Mouse (Mus musculus) lung, embryonic 14.5 days (tissue): Measurements from ENCODE around the gene Gpr4. TPM values are rescaled to one million over a fixed set of nuclear protein-coding genes. Genes with fewer than 3 reads are reported as not detected.

Experiments
- ATAC-seq: fragments of 200-750 bp; cut with Nextera tagmentation; 2 replicates; pipeline ENCODE4 v1.8.0; 2017; ENCODE audit warnings: mild to moderate bottlenecking, moderate TSS enrichment, moderate library complexity; ENCODE audit not compliant: insufficient read depth
- DNase-seq: peaks from one replicate; pipeline ENCODE4 v3.0.0-alpha.2; 2015
- H3K27ac ChIP-seq: fragments of 300-500 bp; sonication (generic); 2 replicates; pipeline ENCODE4 v1.5.1; 2014; ENCODE audit warnings: low read depth, mild to moderate bottlenecking, moderate library complexity
- H3K27me3 ChIP-seq: fragments of 300-500 bp; sonication (generic); 2 replicates; pipeline ENCODE4 v1.6.1; 2014; ENCODE audit warnings: low read length, control low read depth; ENCODE audit not compliant: insufficient read depth
- H3K36me3 ChIP-seq: fragments of 300-500 bp; sonication (generic); 2 replicates; pipeline ENCODE4 v1.6.1; 2014; ENCODE audit warnings: control low read depth; ENCODE audit not compliant: insufficient read depth
- H3K4me1 ChIP-seq: fragments of 300-500 bp; sonication (generic); 2 replicates; pipeline ENCODE4 v1.6.1; 2014; ENCODE audit warnings: antibody characterized with exemption, control low read depth; ENCODE audit not compliant: insufficient read depth
- H3K4me2 ChIP-seq: fragments of 300-500 bp; sonication (generic); 2 replicates; pipeline ENCODE4 v1.6.1; 2014; ENCODE audit warnings: mild to moderate bottlenecking
- H3K4me3 ChIP-seq: fragments of 300-500 bp; sonication (generic); 2 replicates; pipeline ENCODE4 v1.5.1; 2014; ENCODE audit warnings: low read depth, low read length
- H3K9ac ChIP-seq: fragments of 300-500 bp; sonication (generic); 2 replicates; pipeline ENCODE4 v1.6.1; 2014
- H3K9me3 ChIP-seq: fragments of 300-500 bp; sonication (generic); 2 replicates; pipeline ENCODE4 v1.6.1; 2016; ENCODE audit warnings: low read depth, low read length, control low read depth
- CTCF ChIP-seq: IDR thresholded peaks from 2 replicates; pipeline ENCODE4 v1.5.1; 2016; ENCODE audit warnings: antibody characterized with exemption, low read depth
- WGBS: fragments of 180-500 bp; shearing (Covaris S2); extraction: QIAGEN DNeasy Blood & Tissue Kit; methylation state at CpG from one replicate; pipeline ENCODE4 v1.1.7; 2014; 5-methylcytosine and 5-hydroxymethylcytosine counted together
- polyA plus RNA-seq: library from polyadenylated mRNA; unstranded; fragments of >200 nt; fragmentation: Nextera tagmentation; extraction: Ambion mirVana; gene quantifications from 2 replicates; pipeline ENCODE4 v1.2.1, GENCODE M21; 2014

The Gpr4 gene
- polyA plus RNA-seq, 1 experiment from 2014 or later: 2.2 TPM

GRCm38 (mm10) chr7:19243858-19244257 lies 31.5 kb downstream of the Gpr4 start:
- no peak for TF ChIP-seq CTCF
- H3K27me3 ChIP-seq: no peaks in the 10 kb centered on the region
- H3K4me3 ChIP-seq: no peak overlapping the region
- DNase-seq (no peak), ATAC-seq (no peak)
- no peaks in the 10 kb centered on the region for H3K9me3 ChIP-seq
- no peak overlapping the region for H3K9ac ChIP-seq
- peaks cover 16% of the 10 kb centered on the region; the same call in 1 of the 2 replicates for H3K36me3 ChIP-seq
- 76% methylated on average over 5 of the region's 5 CpGs for WGBS
- H3K4me2 ChIP-seq: no peak overlapping the region
- H3K27ac ChIP-seq: no peak overlapping the region
- no peaks in the 10 kb centered on the region for H3K4me1 ChIP-seq

- H3K4me3 ChIP-seq: no peak overlapping the region
- TF ChIP-seq CTCF: no peak
- no peaks in the 10 kb centered on the region for H3K9me3 ChIP-seq
- peaks cover 16% of the 10 kb centered on the region; the same call in 1 of the 2 replicates for H3K36me3 ChIP-seq
- no peaks in the 10 kb centered on the region for H3K4me1 ChIP-seq
- no peak overlapping the region for H3K27ac ChIP-seq
- H3K27me3 ChIP-seq: no peaks in the 10 kb centered on the region
- 72% methylated on average over 3 of the region's 3 CpGs for WGBS
- no peak overlapping the region for H3K9ac ChIP-seq
- no peak for DNase-seq
- no peak overlapping the region for H3K4me2 ChIP-seq
- ATAC-seq: no peak
Observed at GRCm38 (mm10) chr7:19245083-19245482, 32.7 kb downstream of the Gpr4 start.

DNA sequence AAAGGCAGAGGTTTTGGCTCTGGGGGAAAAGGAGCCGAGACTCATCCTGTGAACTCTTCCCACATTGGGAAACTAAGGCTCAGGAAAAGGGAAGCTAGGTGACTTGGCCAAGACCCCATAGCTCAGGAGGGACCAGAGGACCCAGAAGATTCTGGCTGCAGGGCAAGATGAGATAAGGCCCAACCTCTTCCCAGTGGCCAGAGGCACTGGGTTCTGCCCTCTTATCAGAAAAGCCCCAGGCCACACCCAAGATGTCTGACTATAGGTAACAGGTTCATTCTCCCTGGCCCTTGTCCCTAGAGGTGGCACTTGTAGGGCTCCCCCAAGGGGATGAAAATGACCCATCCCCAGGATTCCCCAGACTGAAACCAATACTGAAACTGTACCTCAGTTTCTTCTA lies 34.5 kb downstream of the Gpr4 start:
- no peak for TF ChIP-seq CTCF
- Histone ChIP-seq H3K27ac (no peak overlapping the region), H3K9me3 (no peaks in the 10 kb centered on the region), H3K9ac (no peak overlapping the region), H3K4me1 (no peaks in the 10 kb centered on the region), H3K4me2 (no peak overlapping the region), H3K4me3 (no peak overlapping the region), H3K27me3 (no peaks in the 10 kb centered on the region), H3K36me3 (peaks cover 16% of the 10 kb centered on the region; the same call in 1 of the 2 replicates)
- ATAC-seq (no peak), DNase-seq (no peak)
- 90% methylated on average over 1 of the region's 1 CpGs for WGBS

DNA sequence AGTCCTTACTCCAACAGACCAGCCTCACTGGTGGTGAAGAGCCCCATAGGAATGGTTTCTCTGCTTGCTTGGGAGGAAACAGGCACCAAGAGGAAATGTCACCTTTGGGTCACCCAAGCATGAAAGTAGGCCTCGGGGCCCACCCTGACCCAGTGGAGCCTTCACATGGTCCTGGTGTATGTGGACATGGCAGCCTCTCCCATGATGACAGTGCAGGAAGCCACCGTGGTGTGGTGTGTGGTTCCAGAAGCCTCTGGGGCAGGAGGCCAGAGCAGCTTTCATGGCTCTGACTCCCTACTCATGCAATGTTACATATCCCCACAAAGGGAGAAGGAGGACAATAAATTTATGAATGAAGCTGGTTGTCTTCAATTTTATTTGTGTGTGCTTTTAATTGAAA lies 35.2 kb downstream of the Gpr4 start:
- Histone ChIP-seq H3K9me3 (no peaks in the 10 kb centered on the region), H3K36me3 (peaks cover 16% of the 10 kb centered on the region; the same call in 1 of the 2 replicates)
- ATAC-seq: no peak

DNA sequence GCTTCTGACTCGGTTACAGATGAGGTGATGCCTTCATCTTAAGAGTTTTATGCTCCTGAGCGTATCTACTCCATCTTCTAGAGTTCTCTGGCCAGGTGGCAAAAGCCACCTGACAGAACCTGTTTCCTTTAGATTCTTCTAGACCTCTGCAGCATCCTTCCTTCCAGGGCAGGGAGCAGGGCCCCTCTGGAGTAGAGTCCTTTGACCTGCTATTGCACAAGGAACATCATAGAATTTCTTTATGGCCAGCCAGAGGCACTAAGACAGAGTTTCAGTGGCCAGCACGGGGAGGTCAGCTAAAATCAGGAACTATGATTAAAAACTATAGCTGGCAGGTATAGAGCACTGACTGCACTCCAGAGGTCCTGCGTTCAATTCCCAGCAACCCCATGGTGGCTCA lies 39.7 kb downstream of the Gpr4 start:
- Histone ChIP-seq H3K4me1 (no peaks in the 10 kb centered on the region), H3K9ac (no peak overlapping the region), H3K9me3 (no peaks in the 10 kb centered on the region), H3K4me2 (no peak overlapping the region), H3K36me3 (peaks cover 24% of the 10 kb centered on the region), H3K27me3 (no peaks in the 10 kb centered on the region), H3K27ac (no peak overlapping the region), H3K4me3 (no peak overlapping the region)
- ATAC-seq (no peak), DNase-seq (no peak)
- 74% methylated on average over 4 of the region's 4 CpGs for WGBS
- TF ChIP-seq CTCF: no peak

More for the DNA sequence above, 35.2 kb downstream of the Gpr4 start:
- Histone ChIP-seq H3K4me3 (no peak overlapping the region), H3K9ac (no peak overlapping the region), H3K27ac (no peak overlapping the region), H3K27me3 (no peaks in the 10 kb centered on the region), H3K4me2 (no peak overlapping the region), H3K4me1 (no peaks in the 10 kb centered on the region)
- no peak for DNase-seq
- WGBS: 87% methylated on average over 2 of the region's 2 CpGs
- TF ChIP-seq CTCF: no peak

DNA sequence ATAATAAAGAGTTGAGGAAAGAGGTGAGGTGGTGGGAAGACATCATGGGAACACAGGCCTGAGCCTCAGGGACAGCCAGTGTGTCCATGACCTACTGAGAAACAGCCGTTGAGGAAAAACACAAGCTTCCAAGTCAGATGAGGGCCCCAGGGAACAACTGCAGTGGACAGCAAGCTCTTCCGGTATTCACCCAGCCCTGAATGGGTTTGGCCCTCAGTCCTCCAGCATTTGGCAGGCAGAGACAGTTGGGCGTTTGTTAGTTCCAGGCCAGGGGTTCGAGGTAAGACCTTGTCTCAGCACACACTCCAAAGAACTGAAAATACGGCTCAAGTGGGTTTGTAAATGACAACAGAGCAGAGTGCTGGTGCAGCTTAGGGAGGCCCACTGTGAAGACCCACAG lies 41.1 kb downstream of the Gpr4 start:
- ATAC-seq (no peak), DNase-seq (no peak)
- 62% methylated on average over 5 of the region's 5 CpGs for WGBS
- Histone ChIP-seq H3K4me3 (no peak overlapping the region), H3K27me3 (no peaks in the 10 kb centered on the region), H3K27ac (no peak overlapping the region), H3K4me2 (no peak overlapping the region), H3K9me3 (no peaks in the 10 kb centered on the region), H3K36me3 (peaks cover 38% of the 10 kb centered on the region), H3K4me1 (no peaks in the 10 kb centered on the region), H3K9ac (no peak overlapping the region)
- TF ChIP-seq CTCF: no peak

DNA sequence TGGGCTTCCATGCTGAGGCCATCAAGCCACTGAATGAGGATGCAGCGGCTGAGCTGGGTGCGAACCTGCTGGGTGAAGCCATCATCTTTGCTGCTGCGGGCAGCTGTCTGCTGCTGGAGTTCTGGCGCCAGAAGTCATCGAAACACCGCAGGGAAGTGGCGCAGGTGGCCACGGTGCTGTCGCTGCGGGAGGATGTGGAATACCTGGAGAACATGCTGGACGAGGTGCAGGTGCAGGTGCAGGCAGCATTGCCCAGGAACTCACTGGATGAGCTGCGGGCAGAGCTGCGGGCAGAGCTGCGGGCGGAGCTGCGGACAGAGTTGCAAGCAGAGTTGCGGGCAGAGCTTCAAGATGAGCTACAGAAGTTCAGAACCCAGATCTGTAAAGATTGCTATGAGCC lies 43.1 kb downstream of the Gpr4 start:
- no peak for TF ChIP-seq CTCF
- H3K4me2 ChIP-seq: no peak overlapping the region
- no peaks in the 10 kb centered on the region for H3K27me3 ChIP-seq
- H3K4me3 ChIP-seq: no peak overlapping the region
- H3K4me1 ChIP-seq: no peaks in the 10 kb centered on the region
- DNase-seq (no peak), ATAC-seq (no peak)
- WGBS: 79% methylated on average over 17 of the region's 17 CpGs
- H3K27ac ChIP-seq: no peak overlapping the region
- peaks cover 56% of the 10 kb centered on the region for H3K36me3 ChIP-seq
- no peak overlapping the region for H3K9ac ChIP-seq
- no peaks in the 10 kb centered on the region for H3K9me3 ChIP-seq

- DNase-seq (no peak), ATAC-seq (no peak)
- no peaks in the 10 kb centered on the region for H3K4me1 ChIP-seq
- no peak overlapping the region for H3K9ac ChIP-seq
- TF ChIP-seq CTCF: no peak
- H3K4me2 ChIP-seq: no peak overlapping the region
- no peak overlapping the region for H3K27ac ChIP-seq
- H3K36me3 ChIP-seq: peaks cover 68% of the 10 kb centered on the region
- WGBS: 74% methylated on average over 7 of the region's 7 CpGs
- no peak overlapping the region for H3K4me3 ChIP-seq
- no peaks in the 10 kb centered on the region for H3K9me3 ChIP-seq
- H3K27me3 ChIP-seq: no peaks in the 10 kb centered on the region
Observed at GRCm38 (mm10) chr7:19256567-19256966, 44.2 kb downstream of the Gpr4 start.
